Mouse (Mus musculus): ENCODE measurements around the gene Kansl1. TPM values are rescaled to one million over a fixed set of nuclear protein-coding genes. Genes with fewer than 3 reads are reported as not detected.

The Kansl1 gene
- polyA plus RNA-seq, 1 experiment from 2014 or later, result 28.7 TPM

DNA sequence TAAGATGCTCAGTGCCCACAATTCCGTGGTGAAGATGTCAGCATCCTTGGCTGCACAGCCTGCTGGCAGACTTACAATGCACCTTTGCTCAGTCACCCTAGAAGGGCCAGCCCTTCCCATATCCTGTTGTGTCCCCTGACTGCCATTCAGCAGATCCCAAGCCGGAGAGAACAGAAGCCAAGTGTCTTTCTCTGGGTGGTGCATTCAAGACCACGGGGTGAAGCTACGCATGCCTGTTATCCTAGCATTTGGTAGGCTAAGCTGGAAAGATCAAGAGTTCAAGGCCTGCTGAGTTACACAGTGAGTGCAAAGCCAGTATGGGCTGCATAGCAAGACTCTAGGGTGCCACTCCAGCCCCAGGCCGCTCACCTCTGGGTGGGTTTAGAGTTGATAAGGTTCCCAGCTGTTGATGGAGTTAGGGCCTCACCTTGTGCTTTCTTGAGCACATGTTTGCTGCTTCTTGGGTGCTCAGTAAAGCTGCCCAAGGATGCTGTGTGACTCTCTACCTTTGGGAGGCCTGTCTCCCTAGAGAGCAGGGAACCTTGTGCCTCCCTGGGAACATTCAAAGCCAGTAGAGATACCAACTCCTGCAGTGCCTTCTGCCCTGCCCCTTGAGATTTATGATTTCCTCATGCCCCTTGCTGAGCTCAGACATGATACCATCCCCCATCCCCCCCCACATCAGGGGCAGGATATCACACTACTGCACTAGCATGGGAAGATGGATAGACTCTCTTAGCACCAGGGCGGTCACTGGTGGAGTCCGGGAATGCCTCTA, 176.0 kb downstream of the Kansl1 start:
- no peaks in the 10 kb centered on the region for H3K9me3 ChIP-seq
- H3K4me1 ChIP-seq, result peaks cover 31% of the 10 kb centered on the region
- H3K27ac ChIP-seq (replicated peaks), result peak overlapping the region; percentile 27; the same call in 1 of the 2 replicates
- H3K4me3 ChIP-seq, result no peak overlapping the region
- DNase-seq (ENCODE audit: low spot score), result no peak
- WGBS, result 87% methylated on average over 7 of the region's 7 CpGs
- H3K36me3 ChIP-seq (replicated peaks), result no peaks in the 10 kb centered on the region
- H3K27me3 ChIP-seq (replicated peaks; ENCODE audit: low read depth, poor library complexity, severe bottlenecking), result 0 out of 2 replicates have a peak, but pooled peaks cover 3% of the 10 kb centered on the region

GRCm38 (mm10) chr11:104289199-104290031, 179.2 kb downstream of the Kansl1 start:
- H3K4me3 ChIP-seq, result peak overlapping the region; percentile 23
- peak; percentile 87 for DNase-seq (ENCODE audit: low spot score)
- 11% methylated on average over 13 of the region's 13 CpGs for WGBS
- H3K4me1 ChIP-seq, result peaks cover 26% of the 10 kb centered on the region
- no peaks in the 10 kb centered on the region for H3K36me3 ChIP-seq (replicated peaks)
- H3K9me3 ChIP-seq, result no peaks in the 10 kb centered on the region
- peak overlapping the region; percentile 92 for H3K27ac ChIP-seq (replicated peaks)
- H3K27me3 ChIP-seq (replicated peaks; ENCODE audit: low read depth, poor library complexity, severe bottlenecking), result 0 out of 2 replicates have a peak, but pooled peaks cover 3% of the 10 kb centered on the region

- 51% methylated on average over 6 of the region's 6 CpGs for WGBS
Observed at GRCm38 (mm10) chr11:104288835-104289198, 179.8 kb downstream of the Kansl1 start.

DNA sequence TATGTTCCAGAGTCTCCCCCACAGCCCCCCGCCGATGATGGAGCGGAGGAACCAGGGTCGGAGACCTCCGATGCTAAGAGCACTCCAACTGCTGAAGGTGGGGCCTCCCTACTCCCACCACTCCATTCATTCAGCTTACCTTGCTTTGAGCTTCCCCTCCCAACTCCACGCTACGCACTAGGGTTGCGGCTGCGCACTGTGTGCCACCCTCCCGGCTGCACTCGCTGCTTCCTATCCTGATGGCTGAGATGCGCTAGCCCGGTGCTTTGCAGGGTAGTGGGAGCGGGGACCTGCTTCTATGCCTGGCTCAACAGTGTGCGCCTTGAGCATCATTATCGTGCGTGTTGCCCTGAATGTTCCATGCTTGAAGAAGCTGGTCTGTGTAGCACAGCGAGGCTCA, 181.5 kb downstream of the Kansl1 start:
- no peaks in the 10 kb centered on the region for H3K36me3 ChIP-seq (replicated peaks)
- H3K27ac ChIP-seq (replicated peaks), result no peak overlapping the region
- 97% methylated on average over 18 of the region's 18 CpGs for WGBS
- DNase-seq (ENCODE audit: low spot score), result no peak
- H3K4me1 ChIP-seq, result peaks cover 27% of the 10 kb centered on the region
- H3K4me3 ChIP-seq, result no peak overlapping the region
- no peaks in the 10 kb centered on the region for H3K9me3 ChIP-seq
- H3K27me3 ChIP-seq (replicated peaks; ENCODE audit: low read depth, poor library complexity, severe bottlenecking), result 0 out of 2 replicates have a peak, but pooled peaks cover 3% of the 10 kb centered on the region

More at GRCm38 (mm10) chr11:104288835-104289198, 179.8 kb downstream of the Kansl1 start:
- Histone ChIP-seq H3K27ac (replicated peaks) (peak overlapping the region; percentile 92), H3K9me3 (no peaks in the 10 kb centered on the region), H3K27me3 (replicated peaks; ENCODE audit: low read depth, poor library complexity, severe bottlenecking) (0 out of 2 replicates have a peak, but pooled peaks cover 3% of the 10 kb centered on the region), H3K4me1 (peaks cover 27% of the 10 kb centered on the region), H3K36me3 (replicated peaks) (no peaks in the 10 kb centered on the region), H3K4me3 (no peak overlapping the region)
- no peak for DNase-seq (ENCODE audit: low spot score)

Small RNA genes lying within 50 kb of the gene (microRNA-seq; reads per million reads assigned to microRNA genes)
- gene Gm47315, result not detected

Other genes with a start within 250 kb of the Kansl1 start
- 10.7 and 14.7 TPM in 2 replicates for gene Mapt, start 237.5 kb downstream of the Kansl1 start, polyA plus RNA-seq (2016; fragmentation: Nextera tagmentation; extraction: Ambion mirVana)
- 58.4 and 60.8 TPM in 2 replicates for gene Cdc27, start 81.8 kb upstream of the Kansl1 start, polyA plus RNA-seq (2016; fragmentation: Nextera tagmentation; extraction: Ambion mirVana)
- gene Myl4, start 81.8 kb upstream of the Kansl1 start, polyA plus RNA-seq (2016; fragmentation: Nextera tagmentation; extraction: Ambion mirVana), result 1.1 and 4.1 TPM in 2 replicates
- gene Itgb3, start 139.1 kb upstream of the Kansl1 start, polyA plus RNA-seq (2016; fragmentation: Nextera tagmentation; extraction: Ambion mirVana), result 2.9 and 4.2 TPM in 2 replicates
- gene Gm11639, start 216.8 kb upstream of the Kansl1 start, polyA plus RNA-seq (2016; fragmentation: Nextera tagmentation; extraction: Ambion mirVana), result not detected in 2 replicates